14 mouse cellular contexts compared by ENCODE assay signal in genomic region chr11:71772802-71773201, GRCm38 (mm10). TPM values are rescaled to one million over a fixed set of nuclear protein-coding genes. Genes with fewer than 3 reads are reported as not detected.
DNase-seq lines count a peak whose midpoint lies in the region; ATAC-seq and TF ChIP-seq lines count a peak whose summit lies in the region.
"Had no signal": no experiment of that assay in that cellular context is flagged by ENCODE, and none has a peak within 500 bp of the region (broad histone marks: within the 10 kb centered on the region; RNA-seq: fewer than 3 reads in every experiment).

No protein-coding gene starts in this region.

- TF ChIP-seq CTCF in kidney, adult 2 months (conservative IDR thresholded peaks at IDR 0.05; ENCODE audit: insufficient read depth, insufficient read length, low read depth, low read length): no peak

- peak overlapping the region; percentile 43; the same call in 1 of the 2 replicates for H3K27ac ChIP-seq in forebrain, embryonic 12.5 days
- H3K27ac ChIP-seq in forebrain, embryonic 11.5 days (ENCODE audit: low read depth, low read length): no peak overlapping the region
- H3K27ac ChIP-seq in kidney, adult 2 months (ENCODE audit: insufficient read depth, low read depth, low read length): no peak overlapping the region
- H3K27ac ChIP-seq in neural tube, embryonic 14.5 days (ENCODE audit: low read depth, low read length): no peak overlapping the region
- no peak overlapping the region; the same call in 1 of the 2 replicates for H3K27ac ChIP-seq in neural tube, embryonic 15.5 days (replicated peaks)

- H3K27me3 ChIP-seq in forebrain, embryonic 12.5 days: no peaks in the 10 kb centered on the region
- no peaks in the 10 kb centered on the region for H3K27me3 ChIP-seq in forebrain, embryonic 11.5 days (ENCODE audit: control insufficient read depth, insufficient read depth, low read length)
- no peaks in the 10 kb centered on the region for H3K27me3 ChIP-seq in kidney, adult 2 months (replicated peaks; ENCODE audit: control insufficient read depth, insufficient read depth, low read length)
- H3K27me3 ChIP-seq in neural tube, embryonic 14.5 days (ENCODE audit: control insufficient read depth, insufficient read depth, low read length): no peaks in the 10 kb centered on the region
- H3K27me3 ChIP-seq in neural tube, embryonic 15.5 days (replicated peaks): no peaks in the 10 kb centered on the region

- TF ChIP-seq POLR2A in kidney, adult 2 months (IDR thresholded peaks at IDR 0.05; ENCODE audit: low read depth, low read length): no peak

- WGBS in forebrain, embryonic 12.5 days: 22% methylated on average over 4 of the region's 4 CpGs
- WGBS in forebrain, embryonic 11.5 days: 18% methylated on average over 4 of the region's 4 CpGs
- 34% methylated on average over 4 of the region's 4 CpGs for WGBS in kidney, adult 2 months
- WGBS in neural tube, embryonic 14.5 days: 11% methylated on average over 4 of the region's 4 CpGs
- WGBS in neural tube, embryonic 15.5 days: 18% methylated on average over 4 of the region's 4 CpGs

- H3K9me3 ChIP-seq in forebrain, embryonic 12.5 days: no peaks in the 10 kb centered on the region
- no peaks in the 10 kb centered on the region for H3K9me3 ChIP-seq in forebrain, embryonic 11.5 days (ENCODE audit: control insufficient read depth, low read length)
- no peaks in the 10 kb centered on the region for H3K9me3 ChIP-seq in neural tube, embryonic 14.5 days (ENCODE audit: control insufficient read depth, low read length)
- H3K9me3 ChIP-seq in neural tube, embryonic 15.5 days (replicated peaks): no peaks in the 10 kb centered on the region

- peaks cover 39% of the 10 kb centered on the region for H3K4me1 ChIP-seq in forebrain, embryonic 12.5 days
- H3K4me1 ChIP-seq in forebrain, embryonic 11.5 days (replicated peaks; ENCODE audit: control insufficient read depth, insufficient read depth, low read length): peaks cover 3% of the 10 kb centered on the region; the same call in 1 of the 2 replicates
- no peaks in the 10 kb centered on the region for H3K4me1 ChIP-seq in kidney, adult 2 months (ENCODE audit: control insufficient read depth, insufficient read depth, low read length)
- peaks cover 3% of the 10 kb centered on the region; the same call in 1 of the 2 replicates for H3K4me1 ChIP-seq in neural tube, embryonic 14.5 days (ENCODE audit: control insufficient read depth, insufficient read depth, low read length)
- H3K4me1 ChIP-seq in neural tube, embryonic 15.5 days: peaks cover 31% of the 10 kb centered on the region

- H3K4me3 ChIP-seq in forebrain, embryonic 12.5 days (replicated peaks): no peak overlapping the region
- H3K4me3 ChIP-seq in forebrain, embryonic 11.5 days (ENCODE audit: low read depth, low read length): no peak overlapping the region
- no peak overlapping the region for H3K4me3 ChIP-seq in kidney, adult 2 months (ENCODE audit: insufficient read depth, low read depth, low read length)
- no peak overlapping the region for H3K4me3 ChIP-seq in neural tube, embryonic 14.5 days (ENCODE audit: low read depth, low read length)
- H3K4me3 ChIP-seq in neural tube, embryonic 15.5 days (replicated peaks): no peak overlapping the region

- ATAC-seq in forebrain, embryonic 12.5 days (ENCODE audit: low FRiP score): no peak
- ATAC-seq in forebrain, embryonic 11.5 days (replicated peaks; ENCODE audit: low FRiP score): no peak
- no peak for ATAC-seq in neural tube, embryonic 14.5 days (ENCODE audit: low read depth)
- no peak for ATAC-seq in neural tube, embryonic 15.5 days (ENCODE audit: low FRiP score)
- ATAC-seq: inflammation-experienced regulatory T-cells, adult 6 months had no signal

- DNase-seq in forebrain, embryonic 11.5 days (ENCODE audit: low spot score): no peak
- DNase-seq in kidney, adult 2 months: peak; percentile 11
- DNase-seq in kidney, adult 18-20 months: no peak
- DNase-seq in B cell, adult 2 months: no peak
- no peak for DNase-seq in adrenal gland, postnatal 25 days
- DNase-seq: cerebellum, adult 18-20 months had no signal

- H3K36me3 ChIP-seq in forebrain, embryonic 12.5 days (replicated peaks): peaks cover 76% of the 10 kb centered on the region
- H3K36me3 ChIP-seq in forebrain, embryonic 11.5 days (ENCODE audit: control insufficient read depth, insufficient read depth, low read length): peaks cover 8% of the 10 kb centered on the region; the same call in 1 of the 2 replicates
- H3K36me3 ChIP-seq in kidney, adult 2 months (ENCODE audit: control insufficient read depth, insufficient read depth, low read length): no peaks in the 10 kb centered on the region
- H3K36me3 ChIP-seq in neural tube, embryonic 14.5 days (ENCODE audit: control insufficient read depth, insufficient read depth, low read length): peaks cover 6% of the 10 kb centered on the region; the same call in 1 of the 2 replicates
- peaks cover 16% of the 10 kb centered on the region; the same call in 1 of the 2 replicates for H3K36me3 ChIP-seq in neural tube, embryonic 15.5 days

- H3K4me2 ChIP-seq in forebrain, embryonic 12.5 days: no peak overlapping the region
- H3K4me2 ChIP-seq in forebrain, embryonic 11.5 days (ENCODE audit: low read depth, low read length, severe bottlenecking): no peak overlapping the region
- no peak overlapping the region for H3K4me2 ChIP-seq in neural tube, embryonic 14.5 days (ENCODE audit: low read depth, low read length)
- no peak overlapping the region for H3K4me2 ChIP-seq in neural tube, embryonic 15.5 days
- H3K4me2 ChIP-seq: heart, embryonic 11.5 days had no signal

- H3K9ac ChIP-seq in forebrain, embryonic 12.5 days: peak overlapping the region; percentile 5; the same call in 1 of the 2 replicates
- H3K9ac ChIP-seq in forebrain, embryonic 11.5 days (ENCODE audit: low read length): no peak overlapping the region
- 0 out of 2 replicates have a peak overlapping the region, but pooled peaks have one; percentile 7 for H3K9ac ChIP-seq in neural tube, embryonic 14.5 days (replicated peaks; ENCODE audit: low read depth, low read length)
- no peak overlapping the region for H3K9ac ChIP-seq in neural tube, embryonic 15.5 days (replicated peaks)

RNA-seq across cellular contexts. Expression of gene Wscd1, which starts 23.1 kb away (rescaled TPM):
- 58.3 and 65.1 TPM in 2 replicates for polyA plus RNA-seq in forebrain, embryonic 12.5 days (2016; fragmentation: Nextera tagmentation; extraction: Ambion mirVana)
- polyA plus RNA-seq in forebrain, embryonic 11.5 days (2014; fragmentation: Nextera tagmentation; extraction: Ambion mirVana): 48.7 and 60.9 TPM in 2 replicates
- polyA plus RNA-seq in kidney, adult 2 months (2012; rRNA removed): 11.5 and 12.5 TPM in 2 replicates
- polyA plus RNA-seq in neural tube, embryonic 14.5 days (2014; fragmentation: Nextera tagmentation; extraction: Ambion mirVana): 42.4 and 44.1 TPM in 2 replicates
- polyA plus RNA-seq in neural tube, embryonic 15.5 days (2015; fragmentation: Nextera tagmentation; extraction: Ambion mirVana): 57.7 and 62.1 TPM in 2 replicates
- total RNA-seq in adrenal gland, postnatal 25 days (2021): 7.3 and 8.7 TPM in 2 replicates
- total RNA-seq: megakaryocyte-erythroid progenitor cell, adult 5-6 weeks; MEL; neutrophil, adult 5-6 weeks had no signal
- polyA plus RNA-seq: inflammation-experienced regulatory T-cells, adult 6 months had no signal

Comparison
In these comparisons a context has a peak if more than half of its experiments do, and no peak if none do; other contexts are left out.
1. H3K9ac ChIP-seq: peak in forebrain, embryonic 12.5 days (single experiment) and neural tube, embryonic 14.5 days (single experiment); none in forebrain, embryonic 11.5 days (single experiment) and neural tube, embryonic 15.5 days (single experiment).